In genomic region chr11:85323567-85324330, GRCm38 (mm10) we compare ENCODE assay signal across 8 mouse cellular contexts. TPM values are rescaled to one million over a fixed set of nuclear protein-coding genes. Genes with fewer than 3 reads are reported as not detected.
DNase-seq lines count a peak whose midpoint lies in the region; ATAC-seq and TF ChIP-seq lines count a peak whose summit lies in the region.
"Had no signal": no experiment of that assay in that cellular context is flagged by ENCODE, and none has a peak within 500 bp of the region (broad histone marks: within the 10 kb centered on the region; RNA-seq: fewer than 3 reads in every experiment).

No protein-coding gene starts in this region.

- peaks cover 11% of the 10 kb centered on the region for H3K36me3 ChIP-seq in liver, postnatal 0 days (replicated peaks; ENCODE audit: insufficient read depth, low read length)
- H3K36me3 ChIP-seq in hindbrain, embryonic 11.5 days (ENCODE audit: control insufficient read depth, insufficient read depth, low read length), result no peaks in the 10 kb centered on the region

- no peaks in the 10 kb centered on the region for H3K27me3 ChIP-seq in liver, postnatal 0 days (ENCODE audit: insufficient read depth, low read length)
- H3K27me3 ChIP-seq in hindbrain, embryonic 11.5 days (ENCODE audit: control insufficient read depth, insufficient read depth, low read length), result no peaks in the 10 kb centered on the region
- H3K27me3 ChIP-seq: limb, embryonic 13.5 days had no signal

- TF ChIP-seq EP300 in liver, postnatal 0 days (IDR thresholded peaks at IDR 0.05; ENCODE audit: low read depth), result no peak

- no peak for TF ChIP-seq CTCF in liver, postnatal 0 days (IDR thresholded peaks at IDR 0.05; ENCODE audit: low read depth)

- H3K4me2 ChIP-seq in liver, postnatal 0 days (ENCODE audit: low read depth, low read length), result peak overlapping the region; percentile 0
- H3K4me2 ChIP-seq in hindbrain, embryonic 11.5 days (replicated peaks; ENCODE audit: low read depth, low read length), result no peak overlapping the region
- H3K4me2 ChIP-seq: limb, embryonic 13.5 days had no signal

- no peak overlapping the region for H3K9ac ChIP-seq in liver, postnatal 0 days (replicated peaks)
- no peak overlapping the region for H3K9ac ChIP-seq in hindbrain, embryonic 11.5 days (ENCODE audit: low read depth, low read length)
- H3K9ac ChIP-seq: limb, embryonic 13.5 days had no signal

- no peak overlapping the region for H3K4me3 ChIP-seq in liver, postnatal 0 days (ENCODE audit: low read depth, low read length)
- no peak overlapping the region for H3K4me3 ChIP-seq in hindbrain, embryonic 11.5 days (ENCODE audit: low read depth, low read length)
- H3K4me3 ChIP-seq: limb, embryonic 13.5 days had no signal

- 51% methylated on average over 9 of the region's 9 CpGs for WGBS in liver, postnatal 0 days (ENCODE audit: insufficient replicate concordance)
- 90% methylated on average over 9 of the region's 9 CpGs for WGBS in hindbrain, embryonic 11.5 days

- H3K9me3 ChIP-seq in liver, postnatal 0 days (ENCODE audit: low read length), result no peaks in the 10 kb centered on the region
- H3K9me3 ChIP-seq in hindbrain, embryonic 11.5 days (ENCODE audit: control insufficient read depth, low read length), result no peaks in the 10 kb centered on the region
- H3K9me3 ChIP-seq: limb, embryonic 13.5 days had no signal

- ATAC-seq in activated CD4-positive, CD25-positive, alpha-beta regulatory T cell, adult 4 months, result peak; percentile 71
- ATAC-seq in liver, postnatal 0 days, result peak; percentile 38; the same call in 1 of the 2 replicates
- no peak for ATAC-seq in hindbrain, embryonic 11.5 days (ENCODE audit: low FRiP score)

- peak overlapping the region; percentile 29; the same call in 1 of the 2 replicates for H3K27ac ChIP-seq in liver, postnatal 0 days (ENCODE audit: low read depth)
- H3K27ac ChIP-seq in hindbrain, embryonic 11.5 days (ENCODE audit: low read depth, low read length), result no peak overlapping the region
- H3K27ac ChIP-seq: limb, embryonic 13.5 days had no signal

- peaks cover 3% of the 10 kb centered on the region; the same call in 1 of the 2 replicates for H3K4me1 ChIP-seq in liver, postnatal 0 days (ENCODE audit: insufficient read depth)
- H3K4me1 ChIP-seq in hindbrain, embryonic 11.5 days (replicated peaks; ENCODE audit: control insufficient read depth, insufficient read depth, low read length), result no peaks in the 10 kb centered on the region
- H3K4me1 ChIP-seq: limb, embryonic 13.5 days had no signal

- peak; percentile 16 for DNase-seq in thymus, postnatal 4 days
- no peak for DNase-seq in thymus, postnatal 10 days (ENCODE audit: low spot score in 2 of 2)
- no peak for DNase-seq in liver, postnatal 0 days
- DNase-seq in hindbrain, embryonic 11.5 days (ENCODE audit: low spot score), result no peak
- DNase-seq in frontal cortex, postnatal 36 days (ENCODE audit: low spot score in 2 of 2), result no peak
- no peak for DNase-seq in ovary, adult 18-20 months (ENCODE audit: low spot score)

RNA-seq across cellular contexts. Expression of gene Ppm1d, which starts 12.7 kb away (rescaled TPM):
- polyA plus RNA-seq in activated CD4-positive, CD25-positive, alpha-beta regulatory T cell, adult 4 months (2017; shearing (Covaris generic)), result 1 to 10 TPM; 2.6 to 4.3 TPM
- polyA plus RNA-seq in liver, postnatal 0 days (2015; fragmentation: Nextera tagmentation; extraction: Ambion mirVana), result 9.5 TPM in 2 replicates
- 26.5 and 28.4 TPM in 2 replicates for polyA plus RNA-seq in hindbrain, embryonic 11.5 days (2014; fragmentation: Nextera tagmentation; extraction: Ambion mirVana)

RNA-seq across cellular contexts. Expression of gene Bcas3, which starts 29.2 kb away (rescaled TPM):
- 10 to 100 TPM; 31.7 to 46.6 TPM for polyA plus RNA-seq in activated CD4-positive, CD25-positive, alpha-beta regulatory T cell, adult 4 months (2017; shearing (Covaris generic))
- 13.6 and 14.1 TPM in 2 replicates for polyA plus RNA-seq in liver, postnatal 0 days (2015; fragmentation: Nextera tagmentation; extraction: Ambion mirVana)
- 32.6 and 33.3 TPM in 2 replicates for polyA plus RNA-seq in hindbrain, embryonic 11.5 days (2014; fragmentation: Nextera tagmentation; extraction: Ambion mirVana)
